In the genomic region with DNA sequence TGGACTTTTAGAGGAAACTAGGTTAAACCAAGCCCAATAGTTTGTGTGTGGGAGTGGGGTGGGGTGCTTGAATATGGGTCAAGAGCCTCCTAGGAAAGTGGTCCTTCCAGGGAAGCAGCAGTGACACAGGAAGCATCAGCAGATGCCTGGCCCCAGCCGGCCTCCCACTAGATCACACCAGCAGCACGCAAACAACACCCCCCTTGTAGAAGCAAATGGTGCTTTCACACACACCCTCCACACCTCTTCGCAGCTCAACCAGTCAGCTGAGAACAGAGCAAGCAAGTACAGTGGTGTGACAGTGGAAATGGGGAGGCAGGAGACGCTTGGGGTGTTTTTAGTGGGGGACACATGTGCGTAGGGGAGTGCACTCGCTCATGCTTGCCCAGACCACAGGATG, we compare ENCODE assay signal across 16 mouse cellular contexts. TPM values are rescaled to one million over a fixed set of nuclear protein-coding genes. Genes with fewer than 3 reads are reported as not detected.
DNase-seq lines count a peak whose midpoint lies in the region.
"Had no signal": no experiment of that assay in that cellular context is flagged by ENCODE, and none has a peak within 500 bp of the region (broad histone marks: within the 10 kb centered on the region; RNA-seq: fewer than 3 reads in every experiment).

No protein-coding gene starts in this region.

- DNase-seq in frontal cortex, adult 2 months (ENCODE audit: extremely low spot score in 1 of 2, low spot score in 1 of 2), result peak; percentile 52 to 70
- DNase-seq in frontal cortex, postnatal 10 days (ENCODE audit: low spot score in 2 of 2), result no peak
- peak; percentile 81 for DNase-seq in right cerebral cortex, adult 18-20 months
- no peak for DNase-seq in right cerebral cortex, postnatal 4 days
- peak; percentile 65 to 67 for DNase-seq in frontal cortex, postnatal 36 days (ENCODE audit: low spot score in 2 of 2)
- peak; percentile 60 to 66 for DNase-seq in left cerebral cortex, postnatal 36 days (ENCODE audit: low spot score in 2 of 2)
- DNase-seq in spleen, adult 18-20 months, result no peak
- no peak for DNase-seq in adrenal gland, postnatal 36 days
- DNase-seq: adrenal gland, postnatal 14 days; cerebellum, adult 2 months; cerebellum, postnatal 10 days; forebrain, postnatal 0 days; gastrocnemius, postnatal 36 days; heart, adult 18-20 months; heart, postnatal 14 days had no signal

- intact Hi-C loops in left cerebral cortex, postnatal 36 days (cut with DNase I), result no loop called here

RNA-seq across cellular contexts. Expression of a gene that starts 33.0 kb away (rescaled TPM):
- polyA plus RNA-seq in frontal cortex, adult 2 months (2012; rRNA removed), result 58.0 and 63.7 TPM in 2 replicates
- total RNA-seq in left cerebral cortex, postnatal 36 days (2021), result 100 to 1,000 TPM; 166 to 195 TPM
- total RNA-seq in adrenal gland, postnatal 36 days (2021), result under 1 TPM; 0.17 to 0.20 TPM
- total RNA-seq: hematopoietic stem cell, adult 5-6 weeks had no signal

Comparison
In these comparisons a context has a peak if more than half of its experiments do, and no peak if none do; other contexts are left out.
1. DNase-seq: peak in frontal cortex, adult 2 months (2 of 2), right cerebral cortex, adult 18-20 months (single experiment), frontal cortex, postnatal 36 days (2 of 2) and left cerebral cortex, postnatal 36 days (2 of 2); none in frontal cortex, postnatal 10 days (0 of 2), right cerebral cortex, postnatal 4 days (single experiment), spleen, adult 18-20 months (0 of 2) and adrenal gland, postnatal 36 days (0 of 2).
2. RNA of a gene that starts 33.0 kb away (total RNA-seq): 166 to 195 TPM in left cerebral cortex, postnatal 36 days; 0.17 to 0.20 TPM in adrenal gland, postnatal 36 days; every median in the first group is over 100 times any median in the second.